Mouse (Mus musculus) bone marrow macrophage, adult 2 months (primary cell): ENCODE data around the gene Flt3. TPM values are rescaled to one million over a fixed set of nuclear protein-coding genes. Genes with fewer than 3 reads are reported as not detected.

Experiments used
- H3K27ac ChIP-seq: 2 replicates; pipeline ENCODE4 v1.5.1; 2012; ENCODE audit warnings: low read depth, low read length; ENCODE audit not compliant: insufficient read depth
- H3K4me1 ChIP-seq: 2 replicates; pipeline ENCODE4 v1.6.1; 2012; ENCODE audit warnings: low read length; ENCODE audit not compliant: control insufficient read depth, insufficient read depth
- H3K4me3 ChIP-seq: 2 replicates; pipeline ENCODE4 v1.5.1; 2012; ENCODE audit warnings: mild to moderate bottlenecking, low read length, moderate library complexity; ENCODE audit not compliant: insufficient read depth
- CTCF ChIP-seq: IDR thresholded peaks from 2 replicates; pipeline ENCODE4 v1.5.1; 2012; ENCODE audit warnings: low read depth, mild to moderate bottlenecking, low read length, moderate library complexity
- POLR2A ChIP-seq: IDR thresholded peaks from 2 replicates; pipeline ENCODE4 v1.6.1; 2012; ENCODE audit warnings: mild to moderate bottlenecking, low read depth, low read length, borderline replicate concordance
- polyA plus RNA-seq: library from polyadenylated mRNA; stranded (reverse); fragments of >200 nt; gene quantifications from 2 replicates; pipeline ENCODE4 v1.2.4, GENCODE M21; 2012; ENCODE audit not compliant: missing spikeins, insufficient read depth, insufficient read length

Flt3 gene
- polyA plus RNA-seq, 1 experiment: not detected

DNA sequence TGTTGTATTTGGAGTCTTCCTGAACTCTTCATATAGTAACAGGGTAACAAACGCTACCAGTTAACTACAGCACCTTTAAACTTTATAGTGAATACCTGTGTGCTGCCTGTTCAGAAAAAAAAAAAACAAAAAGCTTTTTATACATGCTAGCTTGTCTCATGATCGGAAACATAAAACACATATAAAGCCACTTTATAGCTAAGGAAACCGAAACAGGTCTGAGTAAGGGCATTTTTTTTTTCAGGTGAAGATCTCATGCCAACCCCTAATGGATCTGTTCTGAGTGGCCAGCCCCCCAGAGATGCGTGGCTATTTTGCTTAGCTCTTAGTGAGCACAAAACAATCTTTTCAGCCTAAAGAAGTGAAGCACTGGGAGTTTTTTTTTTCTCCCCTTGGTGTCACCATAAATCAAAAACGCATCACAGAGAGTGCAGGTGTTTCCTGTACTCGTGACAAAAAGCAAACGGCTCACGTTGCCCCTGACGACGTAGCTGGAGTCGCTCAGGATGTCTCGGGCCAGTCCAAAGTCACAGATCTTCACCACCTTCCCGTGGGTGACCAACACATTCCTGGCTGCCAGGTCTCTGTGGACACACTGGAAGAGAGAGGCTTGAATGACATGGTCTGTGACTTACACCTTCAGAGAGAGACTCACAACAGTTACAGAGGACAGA is 59.4 kb downstream of the Flt3 start:
- Histone ChIP-seq H3K4me3 (no peak overlapping the region), H3K4me1 (no peaks in the 10 kb centered on the region), H3K27ac (no peak overlapping the region)
- no peak for TF ChIP-seq POLR2A
- TF ChIP-seq CTCF: no peak

DNA sequence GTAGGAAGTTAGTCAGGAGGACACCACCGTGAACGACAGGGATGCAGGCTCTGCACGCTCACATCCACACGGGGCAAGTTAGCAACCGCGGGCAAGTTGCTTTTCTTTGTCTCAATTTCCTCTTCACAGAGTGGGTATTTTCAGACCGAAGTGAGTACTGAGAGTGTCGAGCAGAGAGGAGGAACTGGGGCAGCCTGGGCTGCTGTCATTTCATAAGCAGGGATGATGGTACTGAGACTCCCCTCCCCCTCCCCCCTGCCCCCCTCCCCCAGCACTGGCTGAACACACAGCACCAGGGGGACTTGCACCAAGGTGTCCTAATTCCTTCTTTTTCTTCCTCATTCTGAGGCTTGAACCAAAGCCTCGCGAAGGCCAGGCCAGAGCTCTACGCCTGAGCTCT is 60.7 kb downstream of the Flt3 start:
- TF ChIP-seq CTCF: no peak
- TF ChIP-seq POLR2A: no peak
- no peaks in the 10 kb centered on the region for H3K4me1 ChIP-seq
- no peak overlapping the region for H3K4me3 ChIP-seq
- no peak overlapping the region for H3K27ac ChIP-seq

- Histone ChIP-seq H3K4me1 (no peaks in the 10 kb centered on the region), H3K4me3 (no peak overlapping the region), H3K27ac (no peak overlapping the region)
- TF ChIP-seq CTCF: no peak
- TF ChIP-seq POLR2A: no peak
Measured at GRCm38 (mm10) chr5:147338967-147339366, 61.3 kb downstream of the Flt3 start.

- no peak overlapping the region for H3K4me3 ChIP-seq
- TF ChIP-seq POLR2A: no peak
- TF ChIP-seq CTCF: no peak
Measured at GRCm38 (mm10) chr5:147332711-147333110, 67.6 kb downstream of the Flt3 start.

DNA sequence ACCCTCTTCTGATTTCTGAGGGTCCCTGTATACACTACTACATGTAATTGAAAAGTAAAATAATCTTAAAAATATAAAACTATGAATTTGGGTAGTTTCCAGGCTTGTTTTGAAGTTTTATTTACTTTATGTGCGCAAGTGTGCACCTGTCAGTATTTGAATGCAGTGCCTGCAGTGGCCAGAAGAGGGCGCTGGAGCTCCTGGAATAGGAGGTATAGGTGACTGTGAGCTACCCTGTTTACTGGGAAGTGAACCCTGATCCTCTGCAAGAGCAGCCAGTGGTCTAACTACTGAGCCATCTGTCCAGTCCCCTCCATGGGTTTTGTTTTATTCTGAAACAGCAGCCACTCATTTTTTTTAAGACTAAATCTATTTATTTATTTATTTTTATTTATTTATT is 68.7 kb downstream of the Flt3 start:
- Histone ChIP-seq H3K4me1 (no peaks in the 10 kb centered on the region), H3K27ac (no peak overlapping the region), H3K4me3 (no peak overlapping the region)
- TF ChIP-seq CTCF: peak; percentile 93
- TF ChIP-seq POLR2A: no peak

More at GRCm38 (mm10) chr5:147332711-147333110, 67.6 kb downstream of the Flt3 start:
- Histone ChIP-seq H3K27ac (no peak overlapping the region), H3K4me1 (no peaks in the 10 kb centered on the region)

DNA sequence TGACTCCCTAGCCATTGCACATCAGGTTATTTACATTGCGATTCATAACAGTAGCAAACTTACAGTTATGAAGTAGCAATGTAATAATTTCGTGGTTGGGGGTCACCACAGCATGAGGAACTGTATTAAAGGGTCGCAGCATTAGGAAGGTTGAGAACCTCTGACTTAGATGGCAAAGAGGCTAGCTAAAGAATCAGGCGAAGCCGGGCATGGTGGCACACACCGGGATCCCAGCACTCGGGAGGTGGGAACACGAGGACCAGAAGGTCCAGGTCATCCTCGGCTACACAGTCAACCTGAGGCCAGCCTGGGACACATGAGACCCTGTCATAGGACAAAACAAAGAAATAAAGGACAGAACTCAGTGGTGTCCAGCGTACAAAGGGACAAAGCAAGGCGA is 70.3 kb downstream of the Flt3 start:
- H3K4me3 ChIP-seq: no peak overlapping the region
- no peaks in the 10 kb centered on the region for H3K4me1 ChIP-seq
- no peak overlapping the region for H3K27ac ChIP-seq
- TF ChIP-seq POLR2A (no peak), CTCF (no peak)

DNA sequence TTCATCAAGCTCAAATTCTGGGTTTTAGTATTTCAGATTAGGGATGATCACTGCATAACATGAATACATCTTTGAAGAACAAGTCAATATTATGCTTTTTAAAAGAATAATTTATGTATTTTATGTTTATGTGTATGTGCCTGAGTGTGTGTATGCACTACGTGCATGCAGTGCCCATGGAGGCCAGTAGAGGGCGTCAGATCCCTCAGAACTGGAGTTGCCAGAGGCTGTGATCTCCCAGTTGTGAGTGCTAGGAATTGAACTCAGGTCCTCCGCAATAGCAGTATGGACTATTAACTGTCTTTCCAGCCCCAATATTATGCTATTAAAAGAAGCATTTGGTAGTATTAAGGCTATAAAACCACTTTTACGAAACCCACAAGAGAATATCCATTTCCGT is 72.7 kb downstream of the Flt3 start:
- no peak for TF ChIP-seq POLR2A
- no peak for TF ChIP-seq CTCF
- Histone ChIP-seq H3K4me1 (no peaks in the 10 kb centered on the region), H3K4me3 (no peak overlapping the region), H3K27ac (no peak overlapping the region)

- Histone ChIP-seq H3K27ac (no peak overlapping the region), H3K4me1 (no peaks in the 10 kb centered on the region), H3K4me3 (no peak overlapping the region)
- TF ChIP-seq POLR2A (no peak), CTCF (no peak)
Measured at GRCm38 (mm10) chr5:147325931-147326330, 74.4 kb downstream of the Flt3 start.

- Histone ChIP-seq H3K27ac (no peak overlapping the region), H3K4me1 (no peaks in the 10 kb centered on the region), H3K4me3 (no peak overlapping the region)
- no peak for TF ChIP-seq POLR2A
- TF ChIP-seq CTCF: peak; percentile 82
Measured at GRCm38 (mm10) chr5:147323237-147323917, 76.9 kb downstream of the Flt3 start.

DNA sequence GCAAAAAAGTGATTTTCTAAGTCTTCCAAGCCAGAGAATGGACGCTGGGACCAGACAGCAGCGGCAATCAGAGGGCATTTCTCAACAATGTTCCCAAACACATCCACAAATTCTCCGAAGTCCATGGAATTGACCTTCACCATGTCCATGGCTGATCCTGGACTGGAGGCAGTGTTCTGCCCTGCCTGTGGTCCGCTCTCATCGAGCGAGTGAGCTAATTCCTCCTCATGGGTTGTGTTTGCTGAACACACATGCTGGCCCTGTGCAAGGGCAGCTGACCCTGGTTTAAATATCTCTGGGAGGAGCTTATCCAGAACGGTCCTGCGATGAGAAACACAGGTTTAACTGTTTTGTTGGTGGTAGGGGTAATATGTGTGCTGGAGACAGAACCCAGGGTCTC is 78.1 kb downstream of the Flt3 start, which contains the start of gene Urad:
Gene Urad, minus strand, starts transcription at position 258 of the 400 bp plus-strand sequence.
- Histone ChIP-seq H3K27ac (no peak within 1 kb of the TSS), H3K4me1 (no peaks in the 10 kb centered on the region), H3K4me3 (no peak within 1 kb of the TSS)
- no peak for TF ChIP-seq CTCF
- TF ChIP-seq POLR2A: no peak
